Mouse (Mus musculus): Measurements from ENCODE around the gene St3gal4. TPM values are rescaled to one million over a fixed set of nuclear protein-coding genes. Genes with fewer than 3 reads are reported as not detected.

St3gal4 gene
- total and polyA plus RNA-seq, 3 experiments: 6.2 to 9.3 (median 8.8) TPM

DNA sequence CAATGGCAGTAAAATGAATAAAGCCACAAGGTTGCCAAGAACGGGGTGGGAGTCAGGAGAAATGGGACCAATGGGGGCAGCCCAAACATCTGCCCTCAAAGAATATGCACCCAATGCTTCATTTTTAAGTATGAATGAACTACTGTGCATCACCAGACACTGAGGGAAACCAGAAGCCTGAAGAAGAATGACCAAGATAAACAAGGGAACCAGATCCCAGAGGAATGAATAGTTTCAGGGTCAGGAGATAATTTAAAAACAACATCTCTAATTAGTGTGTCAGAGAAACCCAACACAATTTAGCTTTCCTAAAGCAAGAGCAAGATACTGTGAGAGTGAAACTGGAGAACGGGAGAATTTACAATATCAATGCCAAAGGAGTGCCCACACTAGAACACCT is 41.6 kb upstream of the St3gal4 start:
- in situ Hi-C loops (cut with MboI; ENCODE audit: low pct_ligation_motif_present, low pct_unique_long_range_greater_than_20kb, low sequenced_read_pairs): no loop called here
- no peak for TF ChIP-seq ETS1 (conservative IDR thresholded peaks at IDR 0.05; ENCODE audit: low read depth, low read length)
- no peak for TF ChIP-seq SMC3 (IDR thresholded peaks at IDR 0.05; ENCODE audit: low read depth, low read length)
- no peak for TF ChIP-seq ZNF384 (IDR thresholded peaks at IDR 0.05; ENCODE audit: low read depth, low read length)
- no peak for TF ChIP-seq EP300 (IDR thresholded peaks at IDR 0.05; ENCODE audit: low read length)
- no peak for TF ChIP-seq NELFE (IDR thresholded peaks at IDR 0.05; ENCODE audit: low read depth, low read length)
- TF ChIP-seq MAX (IDR thresholded peaks at IDR 0.05; ENCODE audit: low read length): no peak
- TF ChIP-seq GABPA (IDR thresholded peaks at IDR 0.05; ENCODE audit: insufficient replicate concordance, low read depth, low read length): no peak
- TF ChIP-seq RCOR1 (conservative IDR thresholded peaks at IDR 0.05; ENCODE audit: low read depth, low read length): no peak
- no peak for TF ChIP-seq UBTF (IDR thresholded peaks at IDR 0.05; ENCODE audit: low read depth, low read length)
- no peak for TF ChIP-seq IRF4 (IDR thresholded peaks at IDR 0.05; ENCODE audit: low read depth, low read length)
- TF ChIP-seq RAD21 (IDR thresholded peaks at IDR 0.05; ENCODE audit: low read depth, low read length): no peak
- TF ChIP-seq SIN3A (IDR thresholded peaks at IDR 0.05; ENCODE audit: low read length): no peak
- TF ChIP-seq ELF1 (IDR thresholded peaks at IDR 0.05; ENCODE audit: low read depth, low read length): no peak
- no peak for TF ChIP-seq CHD1 (IDR thresholded peaks at IDR 0.05; ENCODE audit: low read depth, low read length)
- TF ChIP-seq POLR2AphosphoS2 (IDR thresholded peaks at IDR 0.05; ENCODE audit: low read depth, low read length): no peak
- no peak for TF ChIP-seq TBP (conservative IDR thresholded peaks at IDR 0.05; ENCODE audit: low read depth, low read length)
- TF ChIP-seq TCF12 (IDR thresholded peaks at IDR 0.05; ENCODE audit: low read depth, low read length): no peak
- Histone ChIP-seq H3K36me3 (replicated peaks in 1 of 2; ENCODE audit: control insufficient read depth in 1 of 2, insufficient read depth in 1 of 2, low read length in 1 of 2) (peaks cover 35 to 80% of the 10 kb centered on the region in 2 experiments), H3K79me2 (replicated peaks; ENCODE audit: control insufficient read depth, extremely low read depth, insufficient read depth, poor library complexity, severe bottlenecking) (no peaks in the 10 kb centered on the region), H3K9me3 (replicated peaks; ENCODE audit: low read length) (no peaks in the 10 kb centered on the region), H3K27ac (ENCODE audit: insufficient read depth, low read depth) (no peak overlapping the region), H3K27me3 (replicated peaks) (no peaks in the 10 kb centered on the region), H3K4me2 (ENCODE audit: insufficient read depth, low read depth, poor library complexity, severe bottlenecking) (no peak overlapping the region), H3K9ac (ENCODE audit: insufficient read depth, low read depth) (no peak overlapping the region), H3K4me3 (replicated peaks in 1 of 3; ENCODE audit: low read depth in 2 of 3, low read length in 2 of 3, poor library complexity in 1 of 3) (no peak overlapping the region), H3K4me1 (ENCODE audit: control insufficient read depth in 1 of 2, insufficient read depth in 2 of 2) (peaks cover 10 to 28% of the 10 kb centered on the region in 2 experiments)
- dilution Hi-C loops (cut with MboI; ENCODE audit: extremely low pct_ligation_motif_present, extremely low pct_unique_long_range_greater_than_20kb, low sequenced_read_pairs): no loop called here
- DNase-seq (ENCODE audit: extremely low read depth): no peak

DNA sequence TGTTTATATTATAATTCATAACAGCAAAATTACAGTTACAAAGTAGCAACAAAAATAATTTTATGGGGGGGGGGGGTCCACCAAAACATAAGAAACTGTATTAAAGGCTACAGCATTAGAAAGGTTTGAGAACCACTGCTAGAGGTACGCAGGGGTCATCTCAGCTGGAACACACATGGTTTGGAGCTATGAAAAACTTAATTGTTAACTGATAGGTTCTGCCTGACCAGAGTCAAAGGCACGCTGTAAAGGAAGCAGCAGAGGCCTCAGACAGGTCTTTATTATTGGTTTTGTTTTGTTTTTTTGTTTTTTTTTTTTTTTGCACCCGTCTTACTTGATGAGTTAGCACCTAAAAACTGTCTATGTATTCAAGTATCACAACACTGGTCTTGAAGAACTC is 39.4 kb upstream of the St3gal4 start:
- Histone ChIP-seq H3K27ac (ENCODE audit: insufficient read depth, low read depth) (no peak overlapping the region), H3K9me3 (replicated peaks; ENCODE audit: low read length) (no peaks in the 10 kb centered on the region), H3K9ac (ENCODE audit: insufficient read depth, low read depth) (no peak overlapping the region), H3K79me2 (replicated peaks; ENCODE audit: control insufficient read depth, extremely low read depth, insufficient read depth, poor library complexity, severe bottlenecking) (no peaks in the 10 kb centered on the region), H3K4me3 (replicated peaks in 1 of 3; ENCODE audit: low read depth in 2 of 3, low read length in 2 of 3, poor library complexity in 1 of 3) (no peak overlapping the region), H3K27me3 (replicated peaks) (no peaks in the 10 kb centered on the region), H3K36me3 (replicated peaks in 1 of 2; ENCODE audit: control insufficient read depth in 1 of 2, insufficient read depth in 1 of 2, low read length in 1 of 2) (peaks cover 25 to 74% of the 10 kb centered on the region in 2 experiments), H3K4me1 (ENCODE audit: control insufficient read depth in 1 of 2, insufficient read depth in 2 of 2) (peaks cover 6 to 18% of the 10 kb centered on the region in 2 experiments; a peak in 2 of 4 replicates), H3K4me2 (ENCODE audit: insufficient read depth, low read depth, poor library complexity, severe bottlenecking) (no peak overlapping the region)
- in situ Hi-C loops (cut with MboI; ENCODE audit: low pct_ligation_motif_present, low pct_unique_long_range_greater_than_20kb, low sequenced_read_pairs): no loop called here
- DNase-seq (ENCODE audit: extremely low read depth): no peak
- dilution Hi-C loops (cut with MboI; ENCODE audit: extremely low pct_ligation_motif_present, extremely low pct_unique_long_range_greater_than_20kb, low sequenced_read_pairs): no loop called here
- TF ChIP-seq USF2 (conservative IDR thresholded peaks at IDR 0.05; ENCODE audit: low read depth, low read length) (no peak), SIN3A (IDR thresholded peaks at IDR 0.05; ENCODE audit: low read length) (no peak), POLR2AphosphoS2 (IDR thresholded peaks at IDR 0.05; ENCODE audit: low read depth, low read length) (no peak), POLR2A (IDR thresholded peaks at IDR 0.05; ENCODE audit: low read depth, low read length) (no peak), TBP (conservative IDR thresholded peaks at IDR 0.05; ENCODE audit: low read depth, low read length) (no peak), CHD2 (IDR thresholded peaks at IDR 0.05; ENCODE audit: low read length) (no peak), KAT2A (IDR thresholded peaks at IDR 0.05; ENCODE audit: insufficient replicate concordance, low read length) (no peak), RCOR1 (conservative IDR thresholded peaks at IDR 0.05; ENCODE audit: low read depth, low read length) (no peak), ZMIZ1 (IDR thresholded peaks at IDR 0.05; ENCODE audit: low read depth, low read length) (no peak), BHLHE40 (IDR thresholded peaks at IDR 0.05; ENCODE audit: low read depth, low read length) (no peak), CTCF (conservative IDR thresholded peaks at IDR 0.05 in 1 of 2, IDR thresholded peaks at IDR 0.05 in 1 of 2; ENCODE audit: low read depth in 2 of 2, low read length in 2 of 2) (no peak), EP300 (IDR thresholded peaks at IDR 0.05; ENCODE audit: low read length) (no peak), NELFE (IDR thresholded peaks at IDR 0.05; ENCODE audit: low read depth, low read length) (no peak), MAX (IDR thresholded peaks at IDR 0.05; ENCODE audit: low read length) (no peak), ELF1 (IDR thresholded peaks at IDR 0.05; ENCODE audit: low read depth, low read length) (no peak)
